Mouse (Mus musculus): Measurements from ENCODE around the gene Gm28048. TPM values are rescaled to one million over a fixed set of nuclear protein-coding genes. Genes with fewer than 3 reads are reported as not detected.

Gm28048 gene
- polyA plus RNA-seq, 1 experiment from 2014 or later: 4.4 TPM

- Histone ChIP-seq H3K27ac (no peak overlapping the region), H3K4me2 (replicated peaks) (no peak overlapping the region), H3K36me3 (no peaks in the 10 kb centered on the region), H3K27me3 (no peaks in the 10 kb centered on the region), H3K4me3 (replicated peaks) (no peak overlapping the region), H3K4me1 (replicated peaks) (no peaks in the 10 kb centered on the region), H3K9ac (replicated peaks) (no peak overlapping the region), H3K9me3 (no peaks in the 10 kb centered on the region)
- no peak for ATAC-seq
- 82% methylated on average over 9 of the region's 9 CpGs for WGBS
These were observed 157.7 kb downstream of the Gm28048 start for GRCm38 (mm10) chr11:22824049-22824705.

GRCm38 (mm10) chr11:22821243-22821642 is 160.6 kb downstream of the Gm28048 start:
- no peaks in the 10 kb centered on the region for H3K9me3 ChIP-seq
- H3K9ac ChIP-seq (replicated peaks): no peak overlapping the region
- WGBS: 87% methylated on average over 3 of the region's 3 CpGs
- H3K4me3 ChIP-seq (replicated peaks): no peak overlapping the region
- no peak overlapping the region for H3K27ac ChIP-seq
- no peaks in the 10 kb centered on the region for H3K27me3 ChIP-seq
- no peaks in the 10 kb centered on the region for H3K4me1 ChIP-seq (replicated peaks)
- ATAC-seq: no peak
- H3K36me3 ChIP-seq: no peaks in the 10 kb centered on the region
- no peak overlapping the region for H3K4me2 ChIP-seq (replicated peaks)

DNA sequence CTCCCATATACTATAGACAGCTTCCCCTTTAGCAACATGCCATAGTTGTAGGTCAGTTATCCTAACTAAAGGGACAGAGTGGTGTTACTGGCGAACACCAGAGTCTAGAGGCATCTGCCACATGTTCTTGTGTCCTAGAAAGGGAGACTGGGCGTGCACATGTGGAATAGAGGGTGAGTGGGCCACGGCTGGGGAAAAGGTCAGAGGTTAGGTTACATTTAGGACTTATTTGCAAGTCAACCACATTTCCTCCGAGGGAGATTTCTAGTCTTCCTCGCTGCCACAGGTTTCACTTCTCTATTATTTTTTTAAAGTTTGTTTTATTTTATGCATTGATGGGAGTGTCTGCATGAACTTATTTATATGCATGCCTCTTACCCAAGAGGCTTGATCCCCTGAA is 163.5 kb downstream of the Gm28048 start:
- Histone ChIP-seq H3K36me3 (no peaks in the 10 kb centered on the region), H3K4me3 (replicated peaks) (no peak overlapping the region), H3K9ac (replicated peaks) (no peak overlapping the region), H3K27me3 (no peaks in the 10 kb centered on the region), H3K27ac (no peak overlapping the region), H3K9me3 (no peaks in the 10 kb centered on the region), H3K4me1 (replicated peaks) (no peaks in the 10 kb centered on the region), H3K4me2 (replicated peaks) (no peak overlapping the region)
- no peak for ATAC-seq
- WGBS: 70% methylated on average over 5 of the region's 5 CpGs

DNA sequence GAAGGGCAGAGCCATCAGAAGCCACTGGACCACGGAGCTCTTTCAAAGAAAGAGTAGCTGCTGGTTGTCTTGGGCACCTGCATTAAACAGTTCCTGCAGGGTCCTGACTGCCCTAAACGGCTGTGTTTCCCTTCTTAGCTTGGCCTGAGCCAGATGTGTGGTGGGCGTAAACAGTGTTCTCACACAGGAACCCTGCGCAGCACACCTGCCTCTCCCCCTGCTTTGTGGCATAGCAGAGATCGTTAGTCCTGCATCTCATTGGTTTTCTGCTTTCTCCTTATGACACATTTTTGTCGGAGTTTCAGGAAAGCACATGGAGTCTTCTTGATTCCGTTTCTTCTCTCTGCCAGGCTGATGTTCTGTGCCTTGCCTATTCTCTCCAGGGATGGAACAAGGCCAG is 166.0 kb downstream of the Gm28048 start:
- Histone ChIP-seq H3K27me3 (no peaks in the 10 kb centered on the region), H3K4me3 (replicated peaks) (no peak overlapping the region), H3K4me2 (replicated peaks) (no peak overlapping the region), H3K4me1 (replicated peaks) (no peaks in the 10 kb centered on the region), H3K27ac (no peak overlapping the region), H3K36me3 (no peaks in the 10 kb centered on the region), H3K9me3 (no peaks in the 10 kb centered on the region), H3K9ac (replicated peaks) (no peak overlapping the region)
- 88% methylated on average over 7 of the region's 7 CpGs for WGBS
- no peak for ATAC-seq

DNA sequence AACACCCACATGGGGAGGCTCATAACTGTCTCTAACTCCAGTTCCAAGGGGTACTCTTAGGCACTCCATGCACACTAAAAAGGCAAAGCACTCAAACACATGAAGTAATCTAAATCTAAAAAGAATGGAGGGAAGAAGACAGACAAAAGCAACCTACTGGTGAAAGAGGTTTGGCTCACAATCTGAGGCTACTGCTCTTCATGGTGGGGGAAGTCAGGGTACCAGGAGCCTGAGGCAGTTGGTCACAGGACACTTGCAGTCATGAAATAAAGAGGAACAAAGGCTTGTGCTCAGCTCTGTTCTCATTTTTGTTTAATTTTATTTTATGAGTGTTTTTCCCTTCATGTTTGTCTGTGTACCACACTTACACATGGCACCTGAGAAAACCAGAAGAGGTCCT is 166.7 kb downstream of the Gm28048 start:
- Histone ChIP-seq H3K9ac (replicated peaks) (no peak overlapping the region), H3K4me2 (replicated peaks) (no peak overlapping the region), H3K27me3 (no peaks in the 10 kb centered on the region), H3K27ac (no peak overlapping the region), H3K36me3 (no peaks in the 10 kb centered on the region), H3K4me1 (replicated peaks) (no peaks in the 10 kb centered on the region), H3K4me3 (replicated peaks) (no peak overlapping the region), H3K9me3 (no peaks in the 10 kb centered on the region)
- ATAC-seq: no peak

DNA sequence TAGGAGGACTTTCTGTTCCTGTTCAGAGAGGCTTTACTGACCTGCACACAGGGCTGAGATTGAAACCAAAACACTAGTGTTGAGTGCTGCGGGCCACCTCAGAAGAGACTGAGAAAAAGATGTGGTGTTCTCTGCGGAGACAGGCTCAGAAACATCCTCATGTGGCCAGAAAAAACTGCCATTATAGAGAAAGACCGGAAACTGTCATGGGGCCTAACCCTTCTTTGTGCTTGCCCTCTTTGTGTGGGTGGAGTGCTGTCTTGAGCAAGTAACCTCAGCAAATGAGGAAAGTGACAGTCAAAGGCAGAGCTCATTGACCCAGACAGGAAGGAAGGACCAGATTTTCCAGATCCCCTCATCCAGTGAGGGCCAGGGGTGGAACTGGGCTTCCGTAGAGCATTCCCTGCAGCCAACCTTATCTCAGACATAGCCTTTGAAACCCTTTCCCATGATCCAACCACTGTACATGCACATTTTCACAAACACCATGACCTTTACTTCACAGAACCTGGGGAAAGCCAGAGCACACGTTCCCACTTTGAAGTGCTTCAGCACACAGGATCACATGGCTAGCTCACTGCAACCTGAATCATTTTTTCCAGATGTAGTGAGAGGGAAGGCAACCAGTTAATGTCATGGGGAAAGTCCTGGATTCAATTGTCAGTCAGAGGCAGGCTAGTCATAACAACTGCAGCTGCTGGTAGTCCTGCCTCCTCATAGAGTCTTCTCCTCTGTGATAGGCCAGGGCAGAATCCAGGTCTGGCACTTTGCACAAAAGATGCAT is 167.8 kb downstream of the Gm28048 start:
- ATAC-seq: no peak
- no peaks in the 10 kb centered on the region for H3K36me3 ChIP-seq
- 84% methylated on average over 5 of the region's 5 CpGs for whole genome bisulfite sequencing
- H3K4me1 ChIP-seq (replicated peaks): no peaks in the 10 kb centered on the region
- H3K4me3 ChIP-seq (replicated peaks): no peak overlapping the region
- no peaks in the 10 kb centered on the region for H3K27me3 ChIP-seq
- H3K9me3 ChIP-seq: no peaks in the 10 kb centered on the region
- H3K27ac ChIP-seq: no peak overlapping the region
- H3K4me2 ChIP-seq (replicated peaks): no peak overlapping the region
- H3K9ac ChIP-seq (replicated peaks): no peak overlapping the region

- 84% methylated on average over 3 of the region's 3 CpGs for WGBS
- Histone ChIP-seq H3K4me1 (replicated peaks) (no peaks in the 10 kb centered on the region), H3K4me3 (replicated peaks) (no peak overlapping the region), H3K27ac (no peak overlapping the region), H3K4me2 (replicated peaks) (no peak overlapping the region), H3K27me3 (no peaks in the 10 kb centered on the region), H3K36me3 (no peaks in the 10 kb centered on the region), H3K9me3 (no peaks in the 10 kb centered on the region), H3K9ac (replicated peaks) (no peak overlapping the region)
- ATAC-seq: no peak
These were observed 168.5 kb downstream of the Gm28048 start for GRCm38 (mm10) chr11:22813427-22813826.

DNA sequence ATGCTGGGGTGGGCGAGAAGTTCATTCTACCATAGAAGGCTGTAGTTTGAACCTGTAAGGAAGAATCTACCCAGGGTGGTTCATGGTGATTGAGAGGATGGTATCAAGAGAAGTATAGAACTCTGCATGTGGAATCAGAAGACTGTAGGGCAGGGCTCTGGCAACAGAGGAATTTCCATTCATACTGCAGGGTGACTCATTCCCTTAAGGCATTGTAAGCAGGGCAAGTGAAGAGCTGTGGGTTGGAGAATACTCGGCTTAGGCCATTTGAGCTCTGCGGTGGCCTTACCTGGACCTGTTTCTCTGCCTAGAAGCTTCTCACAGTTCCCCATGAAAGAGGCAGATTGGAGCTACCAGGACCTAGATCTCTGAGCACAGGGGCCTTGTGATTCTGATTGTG is 170.5 kb downstream of the Gm28048 start:
- Histone ChIP-seq H3K27ac (no peak overlapping the region), H3K9ac (replicated peaks) (no peak overlapping the region), H3K9me3 (no peaks in the 10 kb centered on the region), H3K4me3 (replicated peaks) (no peak overlapping the region), H3K4me2 (replicated peaks) (no peak overlapping the region), H3K27me3 (no peaks in the 10 kb centered on the region), H3K4me1 (replicated peaks) (no peaks in the 10 kb centered on the region), H3K36me3 (no peaks in the 10 kb centered on the region)
- 93% methylated on average over 3 of the region's 3 CpGs for WGBS
- no peak for ATAC-seq

DNA sequence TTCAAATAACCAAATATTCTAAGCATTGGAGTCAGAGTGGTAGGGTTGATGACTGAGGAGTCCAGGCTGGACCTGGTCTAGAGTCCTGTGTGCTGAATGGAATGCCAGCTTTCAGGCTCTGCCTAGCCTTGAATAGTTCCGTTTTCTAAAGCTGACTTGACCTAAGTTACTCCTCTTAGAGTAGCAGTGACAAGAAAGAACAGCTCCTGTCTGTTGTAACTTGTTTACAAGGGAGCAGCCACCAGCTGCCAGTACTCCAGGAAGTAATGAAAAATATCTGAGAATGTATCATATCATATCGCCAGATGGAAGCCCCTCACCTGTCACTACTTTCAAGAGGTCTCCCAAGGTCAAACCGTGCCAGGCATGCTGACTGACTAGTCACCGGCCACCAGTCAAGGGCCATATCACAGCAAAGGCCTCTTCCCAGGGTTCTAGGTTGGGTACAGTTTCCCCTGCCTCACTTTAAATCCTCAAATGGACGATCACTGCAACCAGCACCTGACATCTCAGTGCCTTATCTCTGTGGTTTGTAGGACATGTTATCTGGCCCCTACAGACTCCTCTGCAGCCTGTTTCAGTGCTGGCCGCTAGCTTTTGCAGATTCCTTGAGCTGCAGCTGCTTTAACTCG is 172.3 kb downstream of the Gm28048 start:
- Histone ChIP-seq H3K4me1 (replicated peaks) (no peaks in the 10 kb centered on the region), H3K4me2 (replicated peaks) (no peak overlapping the region), H3K27me3 (no peaks in the 10 kb centered on the region), H3K27ac (no peak overlapping the region), H3K36me3 (no peaks in the 10 kb centered on the region), H3K9ac (replicated peaks) (no peak overlapping the region), H3K4me3 (replicated peaks) (no peak overlapping the region), H3K9me3 (no peaks in the 10 kb centered on the region)
- no peak for ATAC-seq
- 90% methylated on average over 7 of the region's 7 CpGs for WGBS

GRCm38 (mm10) chr11:22808040-22808439 is 173.8 kb downstream of the Gm28048 start:
- Histone ChIP-seq H3K36me3 (no peaks in the 10 kb centered on the region), H3K27me3 (no peaks in the 10 kb centered on the region), H3K9me3 (no peaks in the 10 kb centered on the region), H3K4me3 (replicated peaks) (no peak overlapping the region), H3K4me2 (replicated peaks) (no peak overlapping the region), H3K9ac (replicated peaks) (no peak overlapping the region), H3K4me1 (replicated peaks) (no peaks in the 10 kb centered on the region), H3K27ac (no peak overlapping the region)
- no peak for ATAC-seq

GRCm38 (mm10) chr11:22805171-22805570 is 176.7 kb downstream of the Gm28048 start:
- no peaks in the 10 kb centered on the region for H3K27me3 ChIP-seq
- 81% methylated on average over 1 of the region's 1 CpGs for WGBS
- H3K4me1 ChIP-seq (replicated peaks): no peaks in the 10 kb centered on the region
- H3K27ac ChIP-seq: no peak overlapping the region
- H3K36me3 ChIP-seq: no peaks in the 10 kb centered on the region
- no peak for ATAC-seq
- no peak overlapping the region for H3K4me3 ChIP-seq (replicated peaks)
- H3K4me2 ChIP-seq (replicated peaks): no peak overlapping the region
- no peak overlapping the region for H3K9ac ChIP-seq (replicated peaks)
- no peaks in the 10 kb centered on the region for H3K9me3 ChIP-seq

GRCm38 (mm10) chr11:22799987-22800424 is 181.9 kb downstream of the Gm28048 start:
- Histone ChIP-seq H3K4me3 (replicated peaks) (no peak overlapping the region), H3K27ac (no peak overlapping the region), H3K36me3 (no peaks in the 10 kb centered on the region), H3K9ac (replicated peaks) (no peak overlapping the region), H3K4me2 (replicated peaks) (no peak overlapping the region), H3K9me3 (no peaks in the 10 kb centered on the region), H3K4me1 (replicated peaks) (no peaks in the 10 kb centered on the region), H3K27me3 (no peaks in the 10 kb centered on the region)
- ATAC-seq: no peak
- WGBS: 33% methylated on average over 9 of the region's 9 CpGs
